Mouse (Mus musculus): Measurements from ENCODE around the gene Acot1. TPM values are rescaled to one million over a fixed set of nuclear protein-coding genes. Genes with fewer than 3 reads are reported as not detected.
A peak's percentile ranks its signal among the peaks of the same experiment; 100 is the strongest.
"Not testable (repeated sequence)": the region's sequence is repeated elsewhere in the genome, so short reads cannot be mapped to it uniquely, and the experiment has no call there.

Acot1 gene
- polyA plus RNA-seq, 1 experiment from 2014 or later: 45.4 TPM

GRCm38 (mm10) chr12:83998341-83999107 lies 10.8 kb upstream of the Acot1 start:
- no peaks in the 10 kb centered on the region for H3K27me3 ChIP-seq
- ATAC-seq (ENCODE audit: low FRiP score): no peak
- H3K4me2 ChIP-seq: no peak overlapping the region
- H3K9me3 ChIP-seq: peaks cover 7% of the 10 kb centered on the region; the same call in 1 of the 2 replicates
- no peak overlapping the region for H3K4me3 ChIP-seq (replicated peaks)
- H3K36me3 ChIP-seq (replicated peaks): 0 out of 2 replicates have a peak, but pooled peaks cover 3% of the 10 kb centered on the region
- 68% methylated on average over 11 of the region's 11 CpGs for WGBS
- H3K9ac ChIP-seq: no peak overlapping the region
- H3K4me1 ChIP-seq: no peaks in the 10 kb centered on the region
- no peak overlapping the region for H3K27ac ChIP-seq

- 85% methylated on average over 8 of the region's 8 CpGs for WGBS
Measured at GRCm38 (mm10) chr12:83999237-83999636, 10.1 kb upstream of the Acot1 start.

GRCm38 (mm10) chr12:84000418-84000817 lies 8.9 kb upstream of the Acot1 start:
- Histone ChIP-seq H3K9ac (no peak overlapping the region), H3K4me2 (no peak overlapping the region), H3K9me3 (peaks cover 7% of the 10 kb centered on the region; the same call in 1 of the 2 replicates), H3K27me3 (no peaks in the 10 kb centered on the region), H3K4me3 (replicated peaks) (no peak overlapping the region), H3K36me3 (replicated peaks) (no peaks in the 10 kb centered on the region), H3K27ac (no peak overlapping the region), H3K4me1 (no peaks in the 10 kb centered on the region)
- ATAC-seq (ENCODE audit: low FRiP score): no peak
- 94% methylated on average over 3 of the region's 3 CpGs for WGBS

More at GRCm38 (mm10) chr12:83999237-83999636, 10.1 kb upstream of the Acot1 start:
- ATAC-seq (ENCODE audit: low FRiP score); H3K27me3 ChIP-seq; H3K27ac ChIP-seq; H3K36me3 ChIP-seq (replicated peaks); H3K9me3 ChIP-seq; H3K4me1 ChIP-seq; H3K4me3 ChIP-seq (replicated peaks); H3K4me2 ChIP-seq; H3K9ac ChIP-seq: not testable (repeated sequence)

- H3K4me3 ChIP-seq (replicated peaks): no peak overlapping the region
- no peaks in the 10 kb centered on the region for H3K27me3 ChIP-seq
- ATAC-seq (ENCODE audit: low FRiP score): no peak
- H3K4me2 ChIP-seq: no peak overlapping the region
- no peak overlapping the region for H3K9ac ChIP-seq
- H3K9me3 ChIP-seq: peaks cover 7% of the 10 kb centered on the region; the same call in 1 of the 2 replicates
- no peak overlapping the region for H3K27ac ChIP-seq
- 86% methylated on average over 1 of the region's 1 CpGs for WGBS
- H3K36me3 ChIP-seq (replicated peaks): no peaks in the 10 kb centered on the region
- H3K4me1 ChIP-seq: peaks cover 7% of the 10 kb centered on the region
Measured at GRCm38 (mm10) chr12:84003866-84004265, 5.4 kb upstream of the Acot1 start.

GRCm38 (mm10) chr12:84008251-84008650 lies 1.0 kb upstream of the Acot1 start:
- no peak overlapping the region for H3K4me3 ChIP-seq (replicated peaks)
- H3K9ac ChIP-seq: no peak overlapping the region
- H3K4me2 ChIP-seq: no peak overlapping the region
- no peaks in the 10 kb centered on the region for H3K9me3 ChIP-seq
- H3K27me3 ChIP-seq: no peaks in the 10 kb centered on the region
- H3K27ac ChIP-seq: peak overlapping the region; percentile 65
- peaks cover 44% of the 10 kb centered on the region for H3K4me1 ChIP-seq
- H3K36me3 ChIP-seq (replicated peaks): no peaks in the 10 kb centered on the region
- 87% methylated on average over 11 of the region's 12 CpGs for WGBS
- ATAC-seq (ENCODE audit: low FRiP score): no peak

- Histone ChIP-seq H3K9ac (0 out of 2 replicates have a peak overlapping the region, but pooled peaks have one; percentile 57), H3K4me1 (peaks cover 47% of the 10 kb centered on the region), H3K36me3 (replicated peaks) (no peaks in the 10 kb centered on the region), H3K27ac (peak overlapping the region; percentile 65), H3K27me3 (no peaks in the 10 kb centered on the region), H3K4me2 (peak overlapping the region; percentile 57), H3K4me3 (replicated peaks) (peak overlapping the region; percentile 48; the same call in 1 of the 2 replicates), H3K9me3 (no peaks in the 10 kb centered on the region)
- 47% methylated on average over 8 of the region's 8 CpGs for WGBS
- ATAC-seq (ENCODE audit: low FRiP score): no peak; the same call in 1 of the 2 replicates
Measured at GRCm38 (mm10) chr12:84008729-84009128, 561 bp upstream of the Acot1 start.

GRCm38 (mm10) chr12:84010201-84010600 lies 911 bp downstream of the Acot1 start:
- peak overlapping the region; percentile 48 for H3K4me3 ChIP-seq (replicated peaks)
- no peak overlapping the region for H3K27ac ChIP-seq
- H3K4me2 ChIP-seq: peak overlapping the region; percentile 57
- 75% methylated on average over 3 of the region's 3 CpGs for WGBS
- no peaks in the 10 kb centered on the region for H3K27me3 ChIP-seq
- no peak for ATAC-seq (ENCODE audit: low FRiP score)
- H3K4me1 ChIP-seq: peaks cover 47% of the 10 kb centered on the region
- H3K9me3 ChIP-seq: no peaks in the 10 kb centered on the region
- H3K36me3 ChIP-seq (replicated peaks): peaks cover 5% of the 10 kb centered on the region; the same call in 1 of the 2 replicates
- H3K9ac ChIP-seq: no peak overlapping the region

GRCm38 (mm10) chr12:84011251-84012040 lies 2.2 kb downstream of the Acot1 start:
- Histone ChIP-seq H3K9me3 (no peaks in the 10 kb centered on the region), H3K4me1 (peaks cover 47% of the 10 kb centered on the region), H3K9ac (peak overlapping the region; percentile 13), H3K4me2 (peak overlapping the region; percentile 57), H3K27me3 (no peaks in the 10 kb centered on the region), H3K36me3 (replicated peaks) (peaks cover 10% of the 10 kb centered on the region), H3K4me3 (replicated peaks) (peak overlapping the region; percentile 20), H3K27ac (peak overlapping the region; percentile 54)
- WGBS: 28% methylated on average over 12 of the region's 12 CpGs
- peak; percentile 67; the same call in 1 of the 2 replicates for ATAC-seq (ENCODE audit: low FRiP score)

- Histone ChIP-seq H3K27me3 (no peaks in the 10 kb centered on the region), H3K9me3 (no peaks in the 10 kb centered on the region), H3K36me3 (replicated peaks) (peaks cover 14% of the 10 kb centered on the region), H3K4me2 (no peak overlapping the region), H3K9ac (no peak overlapping the region), H3K4me1 (peaks cover 47% of the 10 kb centered on the region), H3K27ac (no peak overlapping the region), H3K4me3 (replicated peaks) (no peak overlapping the region)
- no peak for ATAC-seq (ENCODE audit: low FRiP score)
- 73% methylated on average over 6 of the region's 6 CpGs for WGBS
Measured at GRCm38 (mm10) chr12:84013130-84013529, 3.8 kb downstream of the Acot1 start.

- Histone ChIP-seq H3K27ac (no peak overlapping the region), H3K9me3 (no peaks in the 10 kb centered on the region), H3K4me1 (peaks cover 42% of the 10 kb centered on the region), H3K9ac (no peak overlapping the region), H3K27me3 (no peaks in the 10 kb centered on the region), H3K4me3 (replicated peaks) (no peak overlapping the region), H3K36me3 (replicated peaks) (peaks cover 14% of the 10 kb centered on the region), H3K4me2 (no peak overlapping the region)
- no peak for ATAC-seq (ENCODE audit: low FRiP score)
- WGBS: 93% methylated on average over 7 of the region's 7 CpGs
Measured at GRCm38 (mm10) chr12:84013701-84014100, 4.4 kb downstream of the Acot1 start.

GRCm38 (mm10) chr12:84020528-84020927 lies 11.2 kb downstream of the Acot1 start:
- H3K36me3 ChIP-seq (replicated peaks); H3K27ac ChIP-seq; H3K4me3 ChIP-seq (replicated peaks); H3K4me2 ChIP-seq; ATAC-seq (ENCODE audit: low FRiP score); H3K27me3 ChIP-seq; H3K9me3 ChIP-seq; H3K9ac ChIP-seq; H3K4me1 ChIP-seq: not testable (repeated sequence)
- 80% methylated on average over 7 of the region's 7 CpGs for WGBS

GRCm38 (mm10) chr12:84022266-84022665 lies 13.0 kb downstream of the Acot1 start:
- H3K9ac ChIP-seq; H3K4me1 ChIP-seq; H3K4me2 ChIP-seq; ATAC-seq (ENCODE audit: low FRiP score); H3K4me3 ChIP-seq (replicated peaks); H3K36me3 ChIP-seq (replicated peaks); H3K9me3 ChIP-seq; H3K27ac ChIP-seq; H3K27me3 ChIP-seq: not testable (repeated sequence)
- 97% methylated on average over 4 of the region's 4 CpGs for WGBS
